Mouse (Mus musculus) splenic B cell, adult 2 months (primary cell): ENCODE data around the gene Aplp2.

Experiments
- DNase-seq: peaks from one replicate; pipeline ENCODE4 v3.0.0-alpha.2; 2011; ENCODE audit warnings: low read depth, low spot score
- H3K27me3 ChIP-seq: 2 replicates; pipeline ENCODE4 v1.6.1; 2012; ENCODE audit warnings: mild to moderate bottlenecking, low read length, moderate library complexity, mixed read lengths; ENCODE audit not compliant: control insufficient read depth, poor library complexity, insufficient read depth, severe bottlenecking
- H3K36me3 ChIP-seq: 2 replicates; pipeline ENCODE4 v1.6.1; 2012; ENCODE audit warnings: mild to moderate bottlenecking, low read length, moderate library complexity, mixed read lengths; ENCODE audit not compliant: control insufficient read depth, poor library complexity, insufficient read depth, severe bottlenecking

Gene Aplp2

DNA sequence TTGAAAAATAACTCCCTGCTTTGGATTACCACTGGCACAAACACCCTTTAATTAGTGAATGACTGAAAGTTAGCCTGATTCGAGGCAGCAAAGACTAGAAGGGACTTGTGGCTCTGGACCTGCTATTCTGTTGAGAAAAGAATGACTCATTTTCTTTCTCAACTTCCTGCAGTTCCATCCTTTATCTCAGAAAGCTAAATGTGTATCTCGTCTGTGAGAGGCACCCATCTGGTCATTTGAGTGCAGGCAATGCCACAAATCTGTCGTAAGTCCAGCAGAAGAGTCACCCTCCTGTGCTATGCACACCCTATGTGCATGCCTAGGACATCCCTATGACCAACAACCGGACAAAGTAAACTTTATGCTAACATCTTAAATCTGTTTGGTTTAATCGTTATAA lies 78.5 kb downstream of the Aplp2 start:
- no peaks in the 10 kb centered on the region for H3K36me3 ChIP-seq
- H3K27me3 ChIP-seq, result no peaks in the 10 kb centered on the region
- no peak for DNase-seq

GRCm38 (mm10) chr9:31131205-31131968 lies 80.2 kb downstream of the Aplp2 start, which contains the start of gene St14:
St14 (minus strand) TSS chr9:31131853.
- peak; percentile 69 for DNase-seq
- Histone ChIP-seq H3K36me3 (no peaks in the 10 kb centered on the region), H3K27me3 (no peaks in the 10 kb centered on the region)

- Histone ChIP-seq H3K36me3 (no peaks in the 10 kb centered on the region), H3K27me3 (no peaks in the 10 kb centered on the region)
- DNase-seq, result no peak
Observed at GRCm38 (mm10) chr9:31130357-31131204, 81.0 kb downstream of the Aplp2 start.

DNA sequence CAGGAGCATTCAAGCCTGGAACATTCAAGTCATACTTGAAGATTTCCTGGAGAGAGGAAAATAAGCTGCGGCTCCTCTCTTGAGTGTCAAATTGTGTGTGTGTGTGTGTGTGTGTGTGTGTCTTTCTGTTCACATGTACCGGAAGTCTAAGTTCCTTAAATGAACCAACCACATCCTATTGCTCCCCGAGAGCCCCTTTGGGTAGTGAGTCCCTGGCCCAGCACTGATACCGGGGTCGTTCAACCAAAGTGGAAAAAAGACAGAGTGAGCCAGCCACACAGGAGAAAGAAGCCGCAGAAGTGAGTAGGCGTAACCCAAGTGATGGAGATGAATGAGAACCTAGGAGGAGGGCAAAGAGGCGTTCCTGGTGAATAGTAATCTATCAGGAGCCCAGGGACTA lies 81.7 kb downstream of the Aplp2 start:
- peak; percentile 86 for DNase-seq
- no peaks in the 10 kb centered on the region for H3K27me3 ChIP-seq
- H3K36me3 ChIP-seq, result no peaks in the 10 kb centered on the region

GRCm38 (mm10) chr9:31127876-31128465 lies 83.6 kb downstream of the Aplp2 start:
- no peaks in the 10 kb centered on the region for H3K36me3 ChIP-seq
- DNase-seq, result no peak

GRCm38 (mm10) chr9:31126079-31126478 lies 85.5 kb downstream of the Aplp2 start:
- Histone ChIP-seq H3K27me3 (no peaks in the 10 kb centered on the region), H3K36me3 (no peaks in the 10 kb centered on the region)
- DNase-seq, result no peak

More at GRCm38 (mm10) chr9:31127876-31128465, 83.6 kb downstream of the Aplp2 start:
- H3K27me3 ChIP-seq, result no peaks in the 10 kb centered on the region

DNA sequence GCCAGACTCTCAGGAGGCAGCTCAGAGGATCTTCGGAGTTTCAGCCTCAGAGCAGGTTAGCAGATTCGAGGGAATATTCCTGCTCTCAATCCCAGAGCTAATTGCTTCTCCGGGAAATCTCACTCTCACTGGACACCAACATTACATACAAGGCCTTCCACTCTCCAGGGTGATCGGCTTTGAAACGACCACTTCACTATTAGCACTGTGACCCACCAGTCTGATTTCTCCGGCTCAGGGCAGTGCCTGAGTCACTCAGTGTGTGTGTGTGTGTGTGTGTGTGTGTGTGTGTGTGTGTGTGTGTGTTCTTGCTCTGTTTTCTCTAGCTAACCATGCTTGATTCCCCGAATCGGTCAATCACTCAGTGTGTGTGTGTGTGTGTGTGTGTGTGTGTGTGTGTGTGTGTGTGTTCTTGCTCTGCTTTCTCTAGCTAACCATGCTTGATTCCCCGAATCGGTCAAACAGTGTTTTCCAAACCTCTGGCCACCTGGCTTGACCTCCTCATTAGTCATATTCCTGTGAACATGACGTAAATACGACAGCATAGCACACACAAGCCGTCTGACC lies 89.1 kb downstream of the Aplp2 start:
- no peak for DNase-seq
- Histone ChIP-seq H3K27me3 (no peaks in the 10 kb centered on the region), H3K36me3 (no peaks in the 10 kb centered on the region)

DNA sequence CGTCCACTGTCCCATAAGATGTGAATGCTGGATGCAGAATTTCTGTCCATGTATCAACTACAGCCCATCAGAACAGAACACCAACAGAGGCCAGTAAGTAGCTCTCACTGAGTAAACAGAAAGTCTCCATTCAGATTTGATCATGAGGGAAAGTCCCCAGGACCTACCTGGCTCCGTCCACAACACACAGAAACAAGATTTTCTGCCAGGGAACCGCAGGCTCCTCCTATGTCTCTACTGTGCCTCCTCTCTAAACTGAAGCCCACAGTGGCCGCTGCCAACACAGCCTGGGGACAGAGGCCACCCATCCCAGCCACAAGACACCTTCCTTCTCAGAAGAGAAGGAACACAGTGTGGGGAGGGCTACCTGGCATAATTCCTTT lies 91.1 kb downstream of the Aplp2 start:
- DNase-seq, result peak; percentile 24
- Histone ChIP-seq H3K27me3 (no peaks in the 10 kb centered on the region), H3K36me3 (no peaks in the 10 kb centered on the region)

GRCm38 (mm10) chr9:31119882-31120532 lies 91.6 kb downstream of the Aplp2 start:
- H3K36me3 ChIP-seq, result no peaks in the 10 kb centered on the region
- no peak for DNase-seq
- no peaks in the 10 kb centered on the region for H3K27me3 ChIP-seq

- no peaks in the 10 kb centered on the region for H3K27me3 ChIP-seq
- no peaks in the 10 kb centered on the region for H3K36me3 ChIP-seq
- DNase-seq, result no peak
Observed at GRCm38 (mm10) chr9:31119405-31119804, 92.2 kb downstream of the Aplp2 start.

GRCm38 (mm10) chr9:31118520-31119298 lies 92.9 kb downstream of the Aplp2 start:
- no peaks in the 10 kb centered on the region for H3K36me3 ChIP-seq
- no peak for DNase-seq
- no peaks in the 10 kb centered on the region for H3K27me3 ChIP-seq

DNA sequence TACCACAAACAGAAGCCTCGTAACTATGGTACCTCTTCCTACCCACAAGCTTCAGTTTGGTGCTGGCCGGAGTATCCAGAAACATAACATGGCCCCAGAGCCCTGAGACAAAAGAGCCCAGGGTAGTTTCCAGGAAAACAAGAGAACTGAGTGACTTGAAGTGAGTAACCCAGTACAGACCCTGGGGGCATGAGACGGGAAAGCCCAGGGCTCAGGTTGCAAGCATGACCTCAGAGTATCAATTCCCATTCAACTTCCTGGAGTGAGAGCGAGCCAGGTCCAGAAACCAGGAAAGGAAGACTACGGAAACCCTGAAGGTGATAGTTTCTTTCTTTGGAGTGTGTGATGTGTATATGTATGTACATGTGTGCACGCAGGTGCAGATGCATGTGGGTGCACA lies 94.1 kb downstream of the Aplp2 start:
- no peak for DNase-seq
- H3K36me3 ChIP-seq, result no peaks in the 10 kb centered on the region
- no peaks in the 10 kb centered on the region for H3K27me3 ChIP-seq

DNA sequence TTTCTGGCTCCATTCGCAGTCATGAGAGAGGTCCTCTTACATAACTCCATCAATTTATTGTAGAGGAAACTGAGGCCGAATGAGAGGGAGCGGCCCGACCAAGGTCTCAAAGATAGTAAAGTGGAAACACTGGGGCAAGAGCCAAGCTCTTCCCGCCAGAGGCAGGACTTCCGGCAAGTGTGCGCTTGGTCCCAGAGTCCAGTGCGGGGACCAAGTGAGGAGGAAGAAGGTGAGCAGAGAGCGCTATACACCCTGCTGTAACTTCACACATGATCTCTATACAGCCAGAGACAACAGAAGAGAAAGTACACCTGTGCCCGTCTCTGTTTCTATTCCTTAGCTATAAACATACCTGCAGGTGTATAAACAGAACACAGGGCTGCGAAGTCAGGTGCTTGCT lies 94.5 kb downstream of the Aplp2 start:
- H3K36me3 ChIP-seq, result no peaks in the 10 kb centered on the region
- DNase-seq, result no peak
- no peaks in the 10 kb centered on the region for H3K27me3 ChIP-seq

GRCm38 (mm10) chr9:31115586-31115985 lies 96.0 kb downstream of the Aplp2 start:
- DNase-seq, result no peak
- no peaks in the 10 kb centered on the region for H3K36me3 ChIP-seq
- H3K27me3 ChIP-seq, result no peaks in the 10 kb centered on the region
